Mouse (Mus musculus) c-Kit-negative CD71-positive TER-119-positive erythroid progenitor cells, embryonic 14.5 days (primary cell): ENCODE measurements around the gene Acnat1.
"Not testable (repeated sequence)": the region's sequence is repeated elsewhere in the genome, so short reads cannot be mapped to it uniquely, and the experiment has no call there.

Source experiments
- DNase-seq: peaks from one replicate; pipeline ENCODE4 v3.0.0-alpha.2; 2013; ENCODE audit warnings: low read depth, low spot score

The Acnat1 gene

GRCm38 (mm10) chr4:49473435-49474100 lies at the start of gene Acnat1:
TSS of gene Acnat1 (minus strand) at chr4:49473912.
- DNase-seq, result no peak

- DNase-seq, result no peak
Measured at GRCm38 (mm10) chr4:49522576-49522975, 48.9 kb upstream of the Acnat1 start.

GRCm38 (mm10) chr4:49521346-49521745 lies 47.6 kb upstream of the Acnat1 start:
- no peak for DNase-seq

- DNase-seq, result peak; percentile 91
Measured at GRCm38 (mm10) chr4:49520572-49521340, 47.0 kb upstream of the Acnat1 start, which contains the start of the genes Mrpl50 and Zfp189. TSS of gene Mrpl50 (minus strand) at chr4:49521093. TSS of gene Zfp189 (plus strand) at chr4:49521176.

DNA sequence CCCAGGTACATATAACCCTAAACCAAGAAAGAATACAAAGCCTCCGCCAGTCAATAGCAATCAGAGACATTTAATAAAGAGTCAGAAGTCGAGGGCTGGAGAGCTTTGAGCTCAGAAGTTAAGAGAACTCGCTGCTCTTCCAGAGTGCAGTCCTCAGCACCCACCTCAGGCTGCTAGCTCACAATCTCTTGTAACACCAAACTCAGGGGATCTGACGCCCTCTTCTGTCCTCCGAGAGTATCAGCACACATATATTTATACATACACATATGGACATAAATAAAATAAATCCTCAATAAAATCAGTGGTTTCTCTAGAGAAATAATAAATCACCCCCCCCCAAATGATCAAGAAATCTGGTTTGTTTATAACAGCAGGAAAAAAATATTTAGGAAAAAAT lies 45.8 kb upstream of the Acnat1 start:
- DNase-seq, result peak; percentile 48

GRCm38 (mm10) chr4:49514441-49514840 lies 40.7 kb upstream of the Acnat1 start:
- DNase-seq, result no peak

GRCm38 (mm10) chr4:49512636-49513035 lies 38.9 kb upstream of the Acnat1 start:
- no peak for DNase-seq

DNA sequence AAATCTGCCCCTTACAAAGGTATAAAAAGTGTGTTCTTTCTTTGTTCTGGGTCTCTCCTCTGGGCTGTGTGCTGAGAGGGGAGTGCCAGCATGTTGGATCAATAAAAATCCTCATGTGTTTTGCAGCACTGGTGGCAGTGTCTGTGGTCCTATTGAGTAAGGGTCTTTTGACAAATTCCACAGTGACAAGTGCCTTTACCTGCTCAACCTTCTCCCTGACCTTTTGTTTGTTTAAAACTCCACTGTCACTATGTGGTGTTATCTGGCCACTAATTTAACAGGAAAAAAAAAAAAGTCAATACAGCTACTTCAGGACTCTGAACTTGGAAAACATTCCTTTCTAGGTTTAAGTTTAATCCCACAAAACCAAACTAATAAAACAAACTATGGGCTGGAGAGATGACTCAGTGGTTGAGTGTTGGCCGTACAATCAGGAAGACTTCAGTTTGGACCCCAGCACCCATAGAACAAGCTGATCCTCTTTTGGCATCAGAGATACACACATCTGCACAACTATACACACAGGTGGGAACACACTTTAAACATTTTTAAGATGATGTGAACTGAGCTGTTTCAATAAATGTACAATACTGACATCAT lies 36.6 kb upstream of the Acnat1 start:
- not testable (repeated sequence) for DNase-seq

GRCm38 (mm10) chr4:49509183-49509582 lies 35.5 kb upstream of the Acnat1 start:
- no peak for DNase-seq

DNA sequence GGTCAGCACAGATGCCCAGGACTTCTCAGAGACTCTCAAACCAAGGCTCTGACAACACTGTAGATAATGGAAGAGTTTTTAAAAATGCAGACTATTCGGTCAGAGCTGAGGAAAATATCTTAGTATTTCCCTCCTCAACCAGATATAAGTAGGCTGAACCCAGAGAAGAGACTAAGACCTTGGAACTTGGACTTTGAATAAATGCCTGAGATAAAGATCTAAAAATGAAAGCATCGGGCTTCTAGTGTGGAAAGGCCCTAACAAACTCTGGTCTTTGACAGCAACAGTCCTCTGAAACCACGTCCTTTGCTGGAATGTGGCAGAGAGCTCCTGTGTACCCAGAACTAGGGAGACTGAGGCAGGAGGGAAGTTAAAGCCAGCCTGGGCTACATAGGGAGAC lies 32.7 kb upstream of the Acnat1 start, which contains the start of gene Baat:
Gene Baat, minus strand, starts transcription at position 172 of the 400 bp plus-strand sequence.
- no peak for DNase-seq

DNA sequence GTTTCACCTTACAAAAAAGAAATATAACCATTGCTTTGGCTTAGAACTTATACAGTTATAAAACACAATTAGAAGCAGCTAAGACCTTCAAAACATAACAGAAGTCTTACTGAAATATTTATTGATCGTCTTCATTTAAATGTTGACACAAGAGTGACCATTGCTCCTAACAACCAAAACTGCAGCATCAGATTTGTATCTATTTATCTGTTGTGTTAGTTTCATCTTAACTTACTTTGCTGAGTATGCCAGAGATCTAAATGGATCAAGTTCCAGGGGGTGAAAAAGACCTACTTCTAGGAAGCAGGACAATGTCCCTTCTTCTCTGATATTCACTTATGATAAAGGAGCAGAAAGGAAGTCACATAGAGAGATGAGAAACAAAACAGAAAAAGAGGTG lies 29.9 kb upstream of the Acnat1 start:
- DNase-seq, result no peak

GRCm38 (mm10) chr4:49485934-49486650 lies 12.4 kb upstream of the Acnat1 start:
- DNase-seq, result not testable (repeated sequence)

- DNase-seq, result no peak
Measured at GRCm38 (mm10) chr4:49485442-49485841, 11.7 kb upstream of the Acnat1 start.

- DNase-seq, result no peak
Measured at GRCm38 (mm10) chr4:49480896-49481295, 7.2 kb upstream of the Acnat1 start.

GRCm38 (mm10) chr4:49480104-49480760 lies 6.5 kb upstream of the Acnat1 start:
- DNase-seq, result no peak

DNA sequence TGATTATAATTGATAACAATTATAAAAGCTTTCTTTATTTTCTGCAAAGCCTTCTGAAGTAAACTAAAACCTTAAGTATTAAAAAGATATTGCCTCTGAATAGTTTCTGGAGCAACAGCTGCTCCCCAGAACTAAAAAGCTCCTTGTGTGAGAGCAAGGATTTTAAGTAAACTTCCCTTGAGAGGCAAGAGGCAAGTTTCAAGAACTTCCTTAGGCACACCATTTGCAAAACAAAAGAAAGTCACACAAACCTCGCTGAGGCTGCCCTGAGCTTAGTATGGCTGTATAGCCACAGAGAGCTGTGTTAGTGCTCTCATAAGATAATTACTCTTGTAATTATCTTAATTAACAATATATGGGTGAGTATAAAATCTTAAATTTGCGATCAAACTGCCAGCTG lies 5.3 kb upstream of the Acnat1 start:
- not testable (repeated sequence) for DNase-seq

DNA sequence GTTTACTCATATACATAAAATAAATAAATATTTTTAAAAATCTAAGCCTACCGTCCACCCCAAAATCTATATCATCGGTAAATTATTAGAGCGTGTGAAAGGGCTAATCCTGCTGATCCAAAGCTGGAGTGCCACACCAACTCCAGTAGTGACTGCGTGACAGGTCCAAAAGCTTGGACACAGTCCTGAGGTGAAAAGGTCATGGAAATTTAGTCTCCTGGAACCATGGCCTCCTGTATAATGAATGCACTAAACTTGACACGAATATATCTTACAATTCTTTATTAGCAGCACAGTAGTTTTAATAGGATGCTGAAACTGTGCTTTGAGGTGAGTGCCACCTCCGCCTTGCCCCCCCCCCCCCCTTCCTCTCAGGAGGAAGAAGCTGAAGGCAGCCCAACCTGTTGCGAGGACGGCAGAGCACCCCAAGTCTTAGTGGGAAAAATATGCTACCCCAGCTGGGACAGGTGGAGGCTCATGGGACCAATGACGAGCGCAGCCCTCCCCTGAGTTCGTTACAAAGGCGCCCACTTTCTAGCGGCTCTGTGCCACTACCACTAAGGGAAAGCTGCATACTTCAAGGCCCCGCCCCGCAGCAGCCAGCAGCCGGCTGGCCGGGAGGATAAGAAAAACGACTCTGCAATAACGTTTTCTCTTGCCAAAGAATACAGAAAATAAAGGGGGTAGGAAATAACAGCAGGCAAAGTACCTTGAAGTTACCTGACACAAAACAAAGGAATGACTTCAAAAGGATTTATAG lies 4.6 kb upstream of the Acnat1 start:
- peak; percentile 50 for DNase-seq

- no peak for DNase-seq
Measured at GRCm38 (mm10) chr4:49474583-49474982, 871 bp upstream of the Acnat1 start.

GRCm38 (mm10) chr4:49469435-49470151 lies 4.1 kb downstream of the Acnat1 start:
- no peak for DNase-seq

DNA sequence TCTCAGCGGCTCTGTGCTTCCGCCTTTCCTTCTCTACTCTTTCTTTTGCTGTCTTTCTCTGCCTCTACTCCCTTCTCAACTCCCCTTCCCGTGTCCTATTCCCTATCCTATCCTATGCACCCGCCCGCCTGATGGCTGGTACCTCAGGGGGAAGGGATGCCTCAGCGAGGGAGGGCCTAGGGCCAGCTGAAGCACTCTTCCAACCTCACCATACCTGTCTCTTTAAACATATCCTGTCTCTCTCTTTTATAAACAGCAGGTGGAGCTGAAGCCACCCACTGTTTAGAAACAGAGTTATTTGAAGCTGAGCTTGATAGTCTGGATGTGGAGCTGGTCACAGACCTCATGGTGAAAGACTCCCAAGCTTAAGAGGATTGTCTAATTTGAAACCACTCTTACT lies 6.4 kb downstream of the Acnat1 start:
- no peak for DNase-seq
